23 mouse cellular contexts compared by ENCODE assay signal in genomic region chr9:10412075-10412474, GRCm38 (mm10).
DNase-seq lines count a peak whose midpoint lies in the region; ATAC-seq and TF ChIP-seq lines count a peak whose summit lies in the region.
"Had no signal": no experiment of that assay in that cellular context is flagged by ENCODE, and none has a peak within 500 bp of the region (broad histone marks: within the 10 kb centered on the region; RNA-seq: fewer than 3 reads in every experiment).

No protein-coding gene starts in this region.

- H3K4me3 ChIP-seq in CH12.LX (replicated peaks in 1 of 3; ENCODE audit: low read depth in 2 of 3, low read length in 2 of 3, poor library complexity in 1 of 3) (no peak overlapping the region), ES-E14 (ENCODE audit: insufficient read depth in 1 of 2, low read depth in 1 of 2, low read length in 2 of 2, poor library complexity in 1 of 2, severe bottlenecking in 1 of 2) (no peak overlapping the region), MEL (ENCODE audit: control insufficient read depth in 1 of 2, insufficient read depth in 1 of 2, low read depth in 2 of 2, low read length in 2 of 2) (no peak overlapping the region)
- no peak overlapping the region for H3K4me3 ChIP-seq in liver, postnatal 0 days (ENCODE audit: low read depth, low read length)
- H3K4me3 ChIP-seq in limb, embryonic 10.5 days, result no peak overlapping the region

- DNase-seq in CH12.LX (ENCODE audit: extremely low read depth), result no peak
- DNase-seq in ES-E14 (ENCODE audit: low read depth, low spot score), result no peak
- no peak for DNase-seq in MEL (ENCODE audit: low read depth, low spot score)
- DNase-seq in urinary bladder, postnatal 36 days (ENCODE audit: low spot score in 2 of 2), result no peak
- no peak for DNase-seq in liver, postnatal 0 days
- DNase-seq in limb, embryonic 10.5 days (ENCODE audit: low spot score), result no peak
- DNase-seq: adrenal gland, adult 2 months; adrenal gland, adult 8-10 months; adrenal gland, postnatal 10 days; adrenal gland, postnatal 14 days; adrenal gland, postnatal 25 days; adrenal gland, postnatal 36 days; B cell, adult 2 months; cerebellum, adult 11 months; cerebellum, adult 11-12 months; cerebellum, adult 18-20 months; cerebellum, adult 2 months; cerebellum, adult 8-10 months; cerebellum, adult 9-10 months had no signal

- no peak for TF ChIP-seq RAD21 in CH12.LX (IDR thresholded peaks at IDR 0.05; ENCODE audit: low read depth, low read length)
- no peak for TF ChIP-seq RAD21 in MEL (IDR thresholded peaks at IDR 0.05; ENCODE audit: low read depth, low read length)

- no peak overlapping the region for H3K9ac ChIP-seq in CH12.LX (ENCODE audit: insufficient read depth, low read depth)
- H3K9ac ChIP-seq in ES-E14 (ENCODE audit: insufficient read depth, low read depth, low read length, poor library complexity, severe bottlenecking), result no peak overlapping the region
- H3K9ac ChIP-seq in MEL (ENCODE audit: control insufficient read depth, low read depth, low read length, poor library complexity, severe bottlenecking), result no peak overlapping the region
- H3K9ac ChIP-seq in liver, postnatal 0 days (replicated peaks), result no peak overlapping the region

- H3K4me2 ChIP-seq in CH12.LX (ENCODE audit: insufficient read depth, low read depth, poor library complexity, severe bottlenecking), result no peak overlapping the region
- no peak overlapping the region for H3K4me2 ChIP-seq in liver, postnatal 0 days (ENCODE audit: low read depth, low read length)

- TF ChIP-seq POLR2A in CH12.LX (IDR thresholded peaks at IDR 0.05; ENCODE audit: low read depth, low read length), result no peak
- TF ChIP-seq POLR2A in MEL (IDR thresholded peaks at IDR 0.05; ENCODE audit: control insufficient read depth in 1 of 2, insufficient read depth in 1 of 2, low read depth in 1 of 2, low read length in 2 of 2, poor library complexity in 1 of 2), result no peak

- TF ChIP-seq CTCF in CH12.LX (conservative IDR thresholded peaks at IDR 0.05 in 1 of 2, IDR thresholded peaks at IDR 0.05 in 1 of 2; ENCODE audit: low read depth in 2 of 2, low read length in 2 of 2), result no peak
- no peak for TF ChIP-seq CTCF in MEL (IDR thresholded peaks at IDR 0.05 in 2 of 3, conservative IDR thresholded peaks at IDR 0.05 in 1 of 3; ENCODE audit: control insufficient read depth in 1 of 3, insufficient read depth in 1 of 3, low read depth in 2 of 3, low read length in 3 of 3, poor library complexity in 1 of 3, severe bottlenecking in 1 of 3)
- TF ChIP-seq CTCF in liver, postnatal 0 days (IDR thresholded peaks at IDR 0.05; ENCODE audit: low read depth), result no peak

- dilution Hi-C loops in CH12.LX (cut with MboI; ENCODE audit: extremely low pct_ligation_motif_present, extremely low pct_unique_long_range_greater_than_20kb, low sequenced_read_pairs), result no loop called here

- H3K4me1 ChIP-seq in CH12.LX (ENCODE audit: control insufficient read depth in 1 of 2, insufficient read depth in 2 of 2) (no peaks in the 10 kb centered on the region), ES-E14 (ENCODE audit: control insufficient read depth in 2 of 2, insufficient read depth in 2 of 2, low read length in 2 of 2, poor library complexity in 1 of 2) (no peaks in the 10 kb centered on the region), MEL (ENCODE audit: control insufficient read depth in 1 of 2, insufficient read depth in 2 of 2, low read length in 2 of 2) (no peaks in the 10 kb centered on the region)
- no peaks in the 10 kb centered on the region for H3K4me1 ChIP-seq in liver, postnatal 0 days (ENCODE audit: insufficient read depth)
- no peaks in the 10 kb centered on the region for H3K4me1 ChIP-seq in limb, embryonic 10.5 days

- H3K79me2 ChIP-seq in CH12.LX (replicated peaks; ENCODE audit: control insufficient read depth, extremely low read depth, insufficient read depth, poor library complexity, severe bottlenecking), result no peaks in the 10 kb centered on the region
- no peaks in the 10 kb centered on the region for H3K79me2 ChIP-seq in MEL (ENCODE audit: control insufficient read depth, insufficient read depth, low read length, poor library complexity)

- no peak overlapping the region for H3K27ac ChIP-seq in CH12.LX (ENCODE audit: insufficient read depth, low read depth)
- H3K27ac ChIP-seq in ES-E14 (ENCODE audit: insufficient read depth, low read depth, low read length, poor library complexity, severe bottlenecking), result no peak overlapping the region
- no peak overlapping the region for H3K27ac ChIP-seq in MEL (ENCODE audit: control insufficient read depth, low read depth, low read length)
- H3K27ac ChIP-seq in liver, postnatal 0 days (ENCODE audit: low read depth), result no peak overlapping the region
- no peak overlapping the region for H3K27ac ChIP-seq in limb, embryonic 10.5 days

- H3K36me3 ChIP-seq in CH12.LX (replicated peaks in 1 of 2; ENCODE audit: control insufficient read depth in 1 of 2, insufficient read depth in 1 of 2, low read length in 1 of 2) (no peaks in the 10 kb centered on the region), ES-E14 (ENCODE audit: control insufficient read depth, insufficient read depth, low read length, poor library complexity, severe bottlenecking) (no peaks in the 10 kb centered on the region), MEL (ENCODE audit: control insufficient read depth in 1 of 2, insufficient read depth in 2 of 2, low read length in 2 of 2) (no peaks in the 10 kb centered on the region; a peak in 1 of 4 replicates)
- H3K36me3 ChIP-seq in liver, postnatal 0 days (replicated peaks; ENCODE audit: insufficient read depth, low read length), result no peaks in the 10 kb centered on the region
- H3K36me3 ChIP-seq in limb, embryonic 10.5 days, result no peaks in the 10 kb centered on the region
- H3K36me3 ChIP-seq: G1E had no signal

- no peaks in the 10 kb centered on the region for H3K27me3 ChIP-seq in CH12.LX (replicated peaks)
- no peaks in the 10 kb centered on the region; a peak in 1 of 4 replicates for H3K27me3 ChIP-seq in MEL (ENCODE audit: control insufficient read depth in 1 of 2, insufficient read depth in 2 of 2, low read length in 2 of 2)
- no peaks in the 10 kb centered on the region for H3K27me3 ChIP-seq in liver, postnatal 0 days (ENCODE audit: insufficient read depth, low read length)
- H3K27me3 ChIP-seq in limb, embryonic 10.5 days (ENCODE audit: low read depth, poor library complexity, severe bottlenecking), result no peaks in the 10 kb centered on the region
- H3K27me3 ChIP-seq: Patski had no signal

- in situ Hi-C loops in CH12.LX (cut with MboI; ENCODE audit: low pct_ligation_motif_present, low pct_unique_long_range_greater_than_20kb, low sequenced_read_pairs) (no loop called here), ES-E14 (cut with MboI; ENCODE audit: low sequenced_read_pairs in 2 of 2, unreplicated experiment in 2 of 2) (no loop called here)

- H3K9me3 ChIP-seq in CH12.LX (replicated peaks; ENCODE audit: low read length) (no peaks in the 10 kb centered on the region), ES-E14 (ENCODE audit: control insufficient read depth, insufficient read depth, low read depth, low read length) (no peaks in the 10 kb centered on the region), MEL (replicated peaks; ENCODE audit: insufficient read depth, low read length) (no peaks in the 10 kb centered on the region; the same call in 1 of the 2 replicates)
- no peaks in the 10 kb centered on the region for H3K9me3 ChIP-seq in liver, postnatal 0 days (ENCODE audit: low read length)
- no peaks in the 10 kb centered on the region for H3K9me3 ChIP-seq in limb, embryonic 10.5 days (replicated peaks)
- H3K9me3 ChIP-seq: G1E had no signal

- no peak for TF ChIP-seq EP300 in CH12.LX (IDR thresholded peaks at IDR 0.05; ENCODE audit: low read length)
- TF ChIP-seq EP300 in MEL (IDR thresholded peaks at IDR 0.05; ENCODE audit: low read depth in 1 of 2, low read length in 2 of 2), result no peak
- TF ChIP-seq EP300 in liver, postnatal 0 days (IDR thresholded peaks at IDR 0.05; ENCODE audit: low read depth), result no peak

- no peak for ATAC-seq in liver, postnatal 0 days
- ATAC-seq: activated CD4-positive, CD25-positive, alpha-beta regulatory T cell, adult 4 months; CD4-positive, CD25-positive, alpha-beta regulatory T cell, adult 4 months; Patski had no signal

TF ChIP-seq in CH12.LX, 34 proteins besides CTCF, POLR2A, EP300 and RAD21:
- TF ChIP-seq GABPA (IDR thresholded peaks at IDR 0.05; ENCODE audit: insufficient replicate concordance, low read depth, low read length) (no peak), ZNF384 (IDR thresholded peaks at IDR 0.05; ENCODE audit: low read depth, low read length) (peak; percentile 31; the same call in 1 of the 2 replicates), ELF1 (IDR thresholded peaks at IDR 0.05; ENCODE audit: low read depth, low read length) (no peak)

TF ChIP-seq in ES-E14, 5 proteins besides CTCF, POLR2A, EP300 and RAD21:
- TF ChIP-seq MAFK (IDR thresholded peaks at IDR 0.05; ENCODE audit: insufficient read depth, low read depth, low read length) (no peak), ZNF384 (IDR thresholded peaks at IDR 0.05; ENCODE audit: low read depth, low read length) (peak; percentile 59)

TF ChIP-seq in MEL, 35 proteins besides CTCF, POLR2A, EP300 and RAD21:
- no peak for TF ChIP-seq NELFE (IDR thresholded peaks at IDR 0.05; ENCODE audit: low read depth, low read length)
- peak; percentile 81 for TF ChIP-seq ZNF384 (IDR thresholded peaks at IDR 0.05; ENCODE audit: low read depth, low read length)

Comparison
In these comparisons a context has a peak if more than half of its experiments do, and no peak if none do; other contexts are left out.
1. Of the 35 proteins assayed by ChIP-seq in both MEL and CH12.LX: peak only in MEL: none; only in CH12.LX: none; in both: ZNF384; in neither: 34.